Mouse (Mus musculus) hindbrain, embryonic 16.5 days (tissue): ENCODE results near the gene Zfp36l1. TPM values are rescaled to one million over a fixed set of nuclear protein-coding genes. Genes with fewer than 3 reads are reported as not detected.

ENCODE experiments used
- ATAC-seq: fragments of 200-750 bp; cut with Nextera tagmentation; 2 replicates; pipeline ENCODE4 v1.8.0; 2017; ENCODE audit warnings: moderate TSS enrichment, moderate library complexity
- H3K27ac ChIP-seq: fragments of 300-500 bp; sonication (generic); 2 replicates; pipeline ENCODE4 v1.5.1; 2014; ENCODE audit warnings: low read depth, mild to moderate bottlenecking, control low read depth, low read length, moderate library complexity
- H3K27me3 ChIP-seq: fragments of 300-500 bp; sonication (generic); replicated peaks from 2 replicates; pipeline ENCODE4 v1.6.1; 2014; ENCODE audit warnings: low read length; ENCODE audit not compliant: control insufficient read depth, insufficient read depth
- H3K36me3 ChIP-seq: fragments of 300-500 bp; sonication (generic); 2 replicates; pipeline ENCODE4 v1.6.1; 2014; ENCODE audit warnings: mild to moderate bottlenecking, low read length, moderate library complexity, mixed read lengths; ENCODE audit not compliant: control insufficient read depth, insufficient read depth
- H3K4me1 ChIP-seq: fragments of 300-500 bp; sonication (generic); 2 replicates; pipeline ENCODE4 v1.6.1; 2014; ENCODE audit warnings: low read depth, low read length; ENCODE audit not compliant: control insufficient read depth, insufficient read depth
- H3K4me2 ChIP-seq: fragments of 300-500 bp; sonication (generic); 2 replicates; pipeline ENCODE4 v1.6.1; 2014; ENCODE audit warnings: mild to moderate bottlenecking, low read length, control low read depth, moderate library complexity
- H3K4me3 ChIP-seq: fragments of 300-500 bp; sonication (generic); 2 replicates; pipeline ENCODE4 v1.5.1; 2014; ENCODE audit warnings: mild to moderate bottlenecking, low read length, control low read depth, moderate library complexity
- H3K9ac ChIP-seq: fragments of 300-500 bp; sonication (generic); 2 replicates; pipeline ENCODE4 v1.6.1; 2014; ENCODE audit warnings: low read depth, mild to moderate bottlenecking, control low read depth, low read length, moderate library complexity
- H3K9me3 ChIP-seq: fragments of 300-500 bp; sonication (generic); 2 replicates; pipeline ENCODE4 v1.6.1; 2014; ENCODE audit warnings: mild to moderate bottlenecking, low read length, moderate library complexity; ENCODE audit not compliant: control insufficient read depth
- WGBS: fragments of 180-500 bp; shearing (Covaris S2); extraction: QIAGEN DNeasy Blood & Tissue Kit; methylation state at CpG from one replicate; pipeline ENCODE4 v1.1.7; 2014; 5-methylcytosine and 5-hydroxymethylcytosine counted together
- polyA plus RNA-seq: library from polyadenylated mRNA; unstranded; fragments of >200 nt; fragmentation: Nextera tagmentation; extraction: Ambion mirVana; gene quantifications from 2 replicates; pipeline ENCODE4 v1.2.1, GENCODE M21; 2015

Gene Zfp36l1
- polyA plus RNA-seq, 1 experiment from 2014 or later = 38.0 TPM

GRCm38 (mm10) chr12:80133011-80133545 lies 20.3 kb upstream of the Zfp36l1 start:
- H3K27ac ChIP-seq = peak overlapping the region; percentile 93
- ATAC-seq = peak; percentile 53
- H3K27me3 ChIP-seq = no peaks in the 10 kb centered on the region
- peaks cover 17% of the 10 kb centered on the region for H3K4me1 ChIP-seq
- no peak overlapping the region for H3K9ac ChIP-seq
- H3K9me3 ChIP-seq = no peaks in the 10 kb centered on the region
- peak overlapping the region; percentile 77 for H3K4me2 ChIP-seq
- H3K36me3 ChIP-seq = no peaks in the 10 kb centered on the region
- H3K4me3 ChIP-seq = no peak overlapping the region
- 40% methylated on average over 9 of the region's 9 CpGs for WGBS

DNA sequence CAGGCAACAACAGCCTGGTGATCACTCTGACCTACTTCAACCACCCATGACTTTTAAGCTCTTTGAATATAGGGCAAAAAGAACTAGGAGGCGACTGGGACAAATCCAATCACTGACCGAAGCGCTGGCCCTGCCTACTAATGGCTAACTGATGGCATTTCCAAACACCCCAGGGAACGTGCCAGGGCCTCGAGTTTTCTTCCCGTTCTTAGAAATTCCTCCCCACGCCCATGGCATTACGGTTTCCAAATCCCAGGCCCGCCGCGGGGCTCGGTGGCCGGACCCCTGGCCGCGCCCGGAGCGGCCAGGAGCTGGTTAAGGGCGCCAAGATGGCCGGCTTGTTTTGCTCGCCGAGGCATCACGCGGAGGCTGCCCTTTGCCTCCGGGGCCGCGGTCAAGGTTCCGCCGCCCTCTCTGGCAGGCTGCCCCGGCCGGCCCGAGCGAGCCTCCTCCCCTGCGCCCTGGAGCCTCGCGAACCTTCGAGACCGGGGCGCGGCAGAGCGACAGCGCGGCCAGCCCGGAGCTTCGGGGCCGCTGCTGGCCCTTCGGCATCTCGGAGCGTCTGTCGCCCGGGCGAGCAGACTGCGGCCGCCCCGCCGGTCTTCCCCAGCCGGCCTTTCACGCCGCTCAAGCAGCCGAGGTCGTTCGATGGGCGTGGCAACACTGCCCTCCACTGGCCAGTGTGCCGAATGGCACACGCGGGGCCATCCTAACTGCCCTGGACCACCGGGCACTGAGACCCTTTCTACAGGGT lies 19.6 kb upstream of the Zfp36l1 start:
- H3K36me3 ChIP-seq = no peaks in the 10 kb centered on the region
- H3K27ac ChIP-seq = peak overlapping the region; percentile 93
- H3K27me3 ChIP-seq = no peaks in the 10 kb centered on the region
- H3K4me1 ChIP-seq = peaks cover 17% of the 10 kb centered on the region
- H3K4me3 ChIP-seq = peak overlapping the region; percentile 60
- under 1% methylated on average over 62 of the region's 66 CpGs for WGBS
- H3K9me3 ChIP-seq = no peaks in the 10 kb centered on the region
- ATAC-seq = peak; percentile 93
- H3K9ac ChIP-seq = peak overlapping the region; percentile 90
- peak overlapping the region; percentile 77 for H3K4me2 ChIP-seq

GRCm38 (mm10) chr12:80131359-80132249 lies 18.8 kb upstream of the Zfp36l1 start:
- no peaks in the 10 kb centered on the region for H3K27me3 ChIP-seq
- peaks cover 17% of the 10 kb centered on the region for H3K4me1 ChIP-seq
- ATAC-seq = peak; percentile 11; the same call in 1 of the 2 replicates
- no peaks in the 10 kb centered on the region for H3K36me3 ChIP-seq
- WGBS = 49% methylated on average over 17 of the region's 17 CpGs
- no peaks in the 10 kb centered on the region for H3K9me3 ChIP-seq
- H3K4me3 ChIP-seq = peak overlapping the region; percentile 60
- peak overlapping the region; percentile 93 for H3K27ac ChIP-seq
- H3K4me2 ChIP-seq = peak overlapping the region; percentile 77
- H3K9ac ChIP-seq = peak overlapping the region; percentile 90

GRCm38 (mm10) chr12:80130558-80131358 lies 17.9 kb upstream of the Zfp36l1 start:
- 4% methylated on average over 6 of the region's 6 CpGs for WGBS
- peak; percentile 26; the same call in 1 of the 2 replicates for ATAC-seq
- no peaks in the 10 kb centered on the region for H3K9me3 ChIP-seq
- H3K4me2 ChIP-seq = peak overlapping the region; percentile 29
- peak overlapping the region; percentile 72 for H3K27ac ChIP-seq
- H3K4me3 ChIP-seq = no peak overlapping the region
- peak overlapping the region; percentile 27; the same call in 1 of the 2 replicates for H3K9ac ChIP-seq
- H3K4me1 ChIP-seq = peaks cover 17% of the 10 kb centered on the region
- no peaks in the 10 kb centered on the region for H3K36me3 ChIP-seq
- no peaks in the 10 kb centered on the region for H3K27me3 ChIP-seq

GRCm38 (mm10) chr12:80129531-80129930 lies 16.7 kb upstream of the Zfp36l1 start:
- Histone ChIP-seq H3K9me3 (no peaks in the 10 kb centered on the region), H3K36me3 (no peaks in the 10 kb centered on the region), H3K4me1 (peaks cover 17% of the 10 kb centered on the region), H3K4me2 (no peak overlapping the region), H3K4me3 (no peak overlapping the region), H3K27ac (no peak overlapping the region), H3K9ac (no peak overlapping the region), H3K27me3 (no peaks in the 10 kb centered on the region)
- 98% methylated on average over 8 of the region's 8 CpGs for WGBS
- ATAC-seq = no peak

GRCm38 (mm10) chr12:80127191-80127762 lies 14.5 kb upstream of the Zfp36l1 start:
- Histone ChIP-seq H3K9ac (no peak overlapping the region), H3K36me3 (no peaks in the 10 kb centered on the region), H3K4me3 (no peak overlapping the region), H3K9me3 (no peaks in the 10 kb centered on the region), H3K4me2 (no peak overlapping the region), H3K4me1 (peaks cover 26% of the 10 kb centered on the region), H3K27me3 (no peaks in the 10 kb centered on the region), H3K27ac (no peak overlapping the region)
- WGBS = 73% methylated on average over 5 of the region's 5 CpGs
- ATAC-seq = no peak

- no peak overlapping the region for H3K9ac ChIP-seq
- peaks cover 13% of the 10 kb centered on the region for H3K4me1 ChIP-seq
- no peak for ATAC-seq
- no peaks in the 10 kb centered on the region for H3K9me3 ChIP-seq
- H3K27ac ChIP-seq = no peak overlapping the region
- H3K4me2 ChIP-seq = no peak overlapping the region
- H3K36me3 ChIP-seq = no peaks in the 10 kb centered on the region
- H3K4me3 ChIP-seq = no peak overlapping the region
- WGBS = 97% methylated on average over 5 of the region's 5 CpGs
- no peaks in the 10 kb centered on the region for H3K27me3 ChIP-seq
These were observed 12.5 kb upstream of the Zfp36l1 start for GRCm38 (mm10) chr12:80125316-80125715.

DNA sequence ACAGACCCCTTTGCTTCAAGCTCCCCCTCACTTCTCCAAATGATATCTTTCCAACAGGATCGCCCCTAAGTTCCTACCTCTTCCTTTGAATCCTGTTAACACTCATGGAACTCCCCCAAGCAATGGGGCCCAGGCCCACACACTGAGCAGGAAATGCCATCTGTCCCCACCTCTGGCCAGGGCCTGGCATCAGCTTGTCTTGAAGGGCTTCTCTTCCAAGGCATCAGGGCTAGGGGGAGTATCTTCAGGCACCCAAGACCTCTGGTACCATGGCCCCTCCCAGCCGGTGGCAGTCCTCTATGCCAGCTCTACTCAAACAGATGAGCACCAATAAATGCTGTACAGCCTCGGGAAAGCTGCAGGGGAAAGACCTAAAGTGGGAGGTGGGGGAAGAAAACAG lies 11.9 kb upstream of the Zfp36l1 start:
- WGBS = 83% methylated on average over 3 of the region's 3 CpGs
- no peak for ATAC-seq
- H3K4me3 ChIP-seq = no peak overlapping the region

More for the DNA sequence above, 11.9 kb upstream of the Zfp36l1 start:
- H3K27ac ChIP-seq = no peak overlapping the region; the same call in 1 of the 2 replicates
- no peaks in the 10 kb centered on the region for H3K36me3 ChIP-seq
- H3K27me3 ChIP-seq = no peaks in the 10 kb centered on the region
- H3K4me1 ChIP-seq = peaks cover 10% of the 10 kb centered on the region
- H3K4me2 ChIP-seq = no peak overlapping the region
- H3K9me3 ChIP-seq = no peaks in the 10 kb centered on the region
- H3K9ac ChIP-seq = no peak overlapping the region
